Mouse (Mus musculus) hindbrain, embryonic 11.5 days (tissue): Measurements from ENCODE around the gene Faf1. TPM values are rescaled to one million over a fixed set of nuclear protein-coding genes. Genes with fewer than 3 reads are reported as not detected.
"Not testable (repeated sequence)": the region's sequence is repeated elsewhere in the genome, so short reads cannot be mapped to it uniquely, and the experiment has no call there.

Source experiments
- ATAC-seq: fragments of 200-750 bp; cut with Nextera tagmentation; 2 replicates; pipeline ENCODE4 v1.8.0; 2017; ENCODE audit warnings: mild to moderate bottlenecking, moderate TSS enrichment, moderate library complexity; ENCODE audit not compliant: low FRiP score
- DNase-seq: peaks from one replicate; pipeline ENCODE4 v3.0.0-alpha.2; 2015; ENCODE audit warnings: low spot score
- H3K27ac ChIP-seq: fragments of 300-500 bp; sonication (generic); 2 replicates; pipeline ENCODE4 v1.5.1; 2014; ENCODE audit warnings: mild to moderate bottlenecking, low read depth, low read length
- H3K27me3 ChIP-seq: fragments of 300-500 bp; sonication (generic); 2 replicates; pipeline ENCODE4 v1.6.1; 2014; ENCODE audit warnings: mild to moderate bottlenecking, low read length, moderate library complexity, mixed read lengths; ENCODE audit not compliant: control insufficient read depth, insufficient read depth
- H3K36me3 ChIP-seq: fragments of 300-500 bp; sonication (generic); 2 replicates; pipeline ENCODE4 v1.6.1; 2014; ENCODE audit warnings: mild to moderate bottlenecking, low read length, moderate library complexity, mixed read lengths; ENCODE audit not compliant: control insufficient read depth, insufficient read depth
- H3K4me1 ChIP-seq: fragments of 300-500 bp; sonication (generic); replicated peaks from 2 replicates; pipeline ENCODE4 v1.6.1; 2014; ENCODE audit warnings: low read length, mixed read lengths; ENCODE audit not compliant: control insufficient read depth, insufficient read depth
- H3K4me2 ChIP-seq: fragments of 300-500 bp; sonication (generic); replicated peaks from 2 replicates; pipeline ENCODE4 v1.6.1; 2014; ENCODE audit warnings: mild to moderate bottlenecking, low read depth, low read length
- H3K4me3 ChIP-seq: fragments of 300-500 bp; sonication (generic); 2 replicates; pipeline ENCODE4 v1.5.1; 2014; ENCODE audit warnings: low read depth, low read length
- H3K9ac ChIP-seq: fragments of 300-500 bp; sonication (generic); 2 replicates; pipeline ENCODE4 v1.6.1; 2014; ENCODE audit warnings: low read depth, low read length
- H3K9me3 ChIP-seq: fragments of 300-500 bp; sonication (generic); 2 replicates; pipeline ENCODE4 v1.6.1; 2016; ENCODE audit warnings: low read length; ENCODE audit not compliant: control insufficient read depth
- WGBS: fragments of 180-500 bp; shearing (Covaris S2); extraction: QIAGEN DNeasy Blood & Tissue Kit; methylation state at CpG from one replicate; pipeline ENCODE4 v1.1.7; 2014; 5-methylcytosine and 5-hydroxymethylcytosine counted together
- polyA plus RNA-seq: library from polyadenylated mRNA; unstranded; fragments of >200 nt; fragmentation: Nextera tagmentation; extraction: Ambion mirVana; gene quantifications from 2 replicates; pipeline ENCODE4 v1.2.1, GENCODE M21; 2014

Faf1 gene
- polyA plus RNA-seq, 1 experiment from 2014 or later, result 41.5 TPM

DNA sequence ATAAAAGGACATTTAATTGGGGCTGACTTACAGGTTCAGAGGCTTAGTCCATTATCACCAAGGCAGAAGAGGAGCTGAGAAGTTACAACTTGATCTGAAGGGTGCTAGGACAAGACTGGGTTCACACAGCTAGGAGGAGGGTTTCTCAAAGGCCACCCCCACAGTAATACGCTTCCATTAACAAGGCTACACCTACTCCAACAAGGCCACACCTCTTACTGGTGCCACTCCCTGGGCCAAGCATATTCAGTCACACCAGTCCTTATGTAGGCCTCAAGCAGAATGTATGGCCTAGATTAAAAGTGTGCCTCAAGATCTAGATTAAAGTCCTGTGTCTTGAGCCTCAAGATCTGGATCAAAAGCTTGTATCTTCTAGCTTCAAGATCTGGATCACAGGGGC is 4.4 kb upstream of the Faf1 start:
- H3K4me1 ChIP-seq, result no peaks in the 10 kb centered on the region
- WGBS, result 75% methylated on average over 1 of the region's 1 CpGs
- no peak for ATAC-seq
- no peaks in the 10 kb centered on the region for H3K27me3 ChIP-seq
- H3K4me3 ChIP-seq, result no peak overlapping the region
- H3K9me3 ChIP-seq, result no peaks in the 10 kb centered on the region
- no peaks in the 10 kb centered on the region for H3K36me3 ChIP-seq
- H3K27ac ChIP-seq, result no peak overlapping the region
- no peak overlapping the region for H3K4me2 ChIP-seq
- H3K9ac ChIP-seq, result no peak overlapping the region
- DNase-seq, result no peak

DNA sequence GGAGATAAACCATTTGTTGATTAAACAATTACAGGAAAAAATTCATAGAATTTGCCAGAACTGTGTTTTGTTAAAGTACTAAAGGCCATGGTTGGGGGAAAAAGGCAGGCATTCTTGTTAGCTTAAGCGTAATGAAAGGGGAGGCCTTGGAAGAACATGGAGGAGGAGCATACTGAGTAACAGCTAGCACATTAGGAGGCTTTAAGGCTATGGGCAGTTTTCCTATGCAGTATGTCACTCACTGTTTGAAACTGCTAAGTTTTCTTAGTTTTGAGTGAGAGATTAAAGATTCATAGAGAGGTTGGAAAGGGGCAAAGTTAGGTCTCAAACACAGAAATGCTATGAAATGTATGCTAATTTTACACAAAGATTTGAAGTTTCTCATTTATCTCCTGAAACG is 2.3 kb upstream of the Faf1 start:
- 79% methylated on average over 2 of the region's 2 CpGs for WGBS
- H3K9ac ChIP-seq, result no peak overlapping the region

DNA sequence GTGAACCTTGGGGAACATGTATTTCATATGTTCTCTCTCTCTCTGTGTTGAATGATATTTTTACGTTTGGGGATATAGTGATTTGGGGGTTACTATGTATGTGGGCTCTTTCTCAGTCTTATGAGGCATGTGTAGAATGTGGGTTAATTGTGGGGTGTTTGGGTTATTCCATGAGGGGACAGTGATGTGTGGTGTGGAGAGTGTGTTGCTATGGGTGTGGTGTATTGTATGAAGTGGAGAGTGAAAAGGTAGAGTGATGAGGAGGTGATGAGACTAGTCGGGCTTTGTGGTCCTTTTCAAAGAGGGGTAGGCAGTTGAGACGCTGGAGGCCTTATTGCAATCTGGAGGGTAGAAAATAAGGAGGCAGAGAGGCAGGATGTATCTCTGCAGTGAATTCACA is 833 bp downstream of the Faf1 start:
- peak; percentile 7 for ATAC-seq
- WGBS, result 2% methylated on average over 3 of the region's 3 CpGs
- H3K27me3 ChIP-seq, result no peaks in the 10 kb centered on the region
- DNase-seq, result peak; percentile 37
- no peaks in the 10 kb centered on the region for H3K36me3 ChIP-seq
- no peaks in the 10 kb centered on the region for H3K4me1 ChIP-seq
- peak overlapping the region; percentile 56 for H3K4me2 ChIP-seq
- H3K9ac ChIP-seq, result peak overlapping the region; percentile 66
- no peaks in the 10 kb centered on the region for H3K9me3 ChIP-seq
- H3K4me3 ChIP-seq, result peak overlapping the region; percentile 83
- peak overlapping the region; percentile 95 for H3K27ac ChIP-seq

More for the DNA sequence above, 2.3 kb upstream of the Faf1 start:
- no peak overlapping the region for H3K4me3 ChIP-seq
- no peaks in the 10 kb centered on the region for H3K9me3 ChIP-seq
- no peaks in the 10 kb centered on the region for H3K4me1 ChIP-seq
- no peaks in the 10 kb centered on the region for H3K27me3 ChIP-seq
- no peak for DNase-seq
- H3K36me3 ChIP-seq, result no peaks in the 10 kb centered on the region
- no peak overlapping the region for H3K4me2 ChIP-seq
- ATAC-seq, result no peak
- no peak overlapping the region for H3K27ac ChIP-seq

DNA sequence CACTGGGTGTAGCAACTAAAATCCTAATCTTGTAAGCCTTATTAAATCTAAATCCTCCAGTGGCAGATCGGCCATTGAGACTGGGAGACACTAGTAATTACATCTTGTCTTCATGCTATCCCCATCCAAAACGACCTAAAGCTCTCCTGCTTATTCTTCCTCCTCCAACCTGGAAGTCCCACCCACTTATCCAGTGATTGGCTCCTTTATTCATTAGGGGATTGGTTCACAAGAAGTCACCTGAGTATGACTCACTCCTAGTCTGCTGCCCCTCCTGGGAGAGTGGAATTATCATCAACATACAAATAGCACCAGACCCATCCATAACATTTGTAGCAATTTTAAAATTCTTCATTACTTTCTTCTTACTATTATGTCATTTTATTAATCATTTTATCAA is 7.2 kb downstream of the Faf1 start:
- Histone ChIP-seq H3K9me3 (no peaks in the 10 kb centered on the region), H3K36me3 (no peaks in the 10 kb centered on the region), H3K27ac (no peak overlapping the region), H3K4me1 (no peaks in the 10 kb centered on the region), H3K4me3 (no peak overlapping the region), H3K4me2 (no peak overlapping the region), H3K9ac (no peak overlapping the region), H3K27me3 (no peaks in the 10 kb centered on the region)
- 81% methylated on average over 2 of the region's 2 CpGs for WGBS
- DNase-seq (no peak), ATAC-seq (no peak)

DNA sequence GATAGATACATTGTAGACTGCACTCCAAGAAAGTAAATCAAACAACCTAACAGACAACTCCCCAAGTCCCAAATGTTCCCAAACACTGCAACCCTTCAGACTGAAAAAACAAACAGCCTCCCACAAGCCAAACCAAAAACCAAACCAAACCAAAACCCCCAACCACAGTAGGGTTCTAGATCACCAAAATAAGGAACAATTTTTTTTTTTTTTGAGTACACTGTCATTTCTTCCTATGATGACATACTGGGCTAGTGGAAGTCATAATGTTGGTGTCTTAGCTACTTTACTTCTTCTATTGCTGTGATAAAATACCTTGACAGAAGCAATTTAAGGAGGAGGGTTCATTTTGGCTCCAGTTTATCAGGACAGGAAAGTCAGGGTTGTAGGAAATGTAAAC is 16.3 kb downstream of the Faf1 start:
- no peak overlapping the region for H3K4me3 ChIP-seq
- no peaks in the 10 kb centered on the region for H3K9me3 ChIP-seq
- no peaks in the 10 kb centered on the region for H3K36me3 ChIP-seq
- no peaks in the 10 kb centered on the region for H3K27me3 ChIP-seq
- no peak overlapping the region for H3K4me2 ChIP-seq
- H3K9ac ChIP-seq, result no peak overlapping the region
- no peaks in the 10 kb centered on the region for H3K4me1 ChIP-seq
- ATAC-seq, result no peak
- no peak for DNase-seq
- no peak overlapping the region for H3K27ac ChIP-seq

DNA sequence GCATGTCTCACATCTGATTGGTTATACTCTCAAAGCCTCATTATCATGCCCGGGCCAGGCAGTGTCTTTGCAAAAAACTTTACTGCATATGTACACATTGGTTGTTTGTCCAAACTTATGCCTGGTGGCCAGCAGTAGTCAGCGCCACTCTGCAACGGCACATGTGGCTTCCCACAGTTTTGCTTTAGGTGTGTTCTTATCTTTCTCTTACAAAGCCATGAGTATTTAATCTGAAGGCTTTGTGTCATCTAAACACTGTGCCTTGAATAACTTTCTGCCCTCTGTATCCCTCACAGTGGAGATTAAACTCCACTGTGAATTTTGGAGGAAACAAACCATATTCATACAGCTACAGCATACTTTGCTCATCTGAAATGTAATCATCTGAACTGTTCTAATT is 24.3 kb downstream of the Faf1 start:
- not testable (repeated sequence) for H3K27me3 ChIP-seq, H3K36me3 ChIP-seq, H3K4me1 ChIP-seq, H3K4me2 ChIP-seq, ATAC-seq, H3K4me3 ChIP-seq, H3K9ac ChIP-seq, H3K9me3 ChIP-seq, DNase-seq, H3K27ac ChIP-seq
- WGBS, result 95% methylated on average over 3 of the region's 3 CpGs

DNA sequence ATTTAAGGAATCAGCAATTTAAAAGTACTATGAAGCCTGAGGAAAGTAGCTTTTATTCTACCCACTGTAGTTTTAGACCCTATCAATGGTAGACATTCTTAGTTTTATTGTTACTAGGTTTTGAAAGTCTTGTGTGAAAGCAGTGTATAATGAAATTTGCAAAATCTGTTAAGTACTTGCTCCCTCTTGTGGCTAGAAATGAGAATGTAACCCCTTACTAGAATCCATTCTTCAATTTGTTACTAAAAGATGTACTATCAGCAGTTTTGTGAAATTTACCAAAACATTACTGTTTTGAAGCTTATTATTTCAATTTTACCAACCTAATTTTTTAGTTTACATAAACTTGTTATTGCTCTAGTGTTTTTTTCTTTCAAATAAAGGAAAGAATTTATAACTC is 27.2 kb downstream of the Faf1 start:
- Histone ChIP-seq H3K4me2 (no peak overlapping the region), H3K36me3 (no peaks in the 10 kb centered on the region), H3K9me3 (no peaks in the 10 kb centered on the region), H3K27me3 (no peaks in the 10 kb centered on the region), H3K9ac (no peak overlapping the region), H3K4me3 (no peak overlapping the region), H3K4me1 (no peaks in the 10 kb centered on the region), H3K27ac (no peak overlapping the region)
- DNase-seq (peak; percentile 55), ATAC-seq (no peak)

DNA sequence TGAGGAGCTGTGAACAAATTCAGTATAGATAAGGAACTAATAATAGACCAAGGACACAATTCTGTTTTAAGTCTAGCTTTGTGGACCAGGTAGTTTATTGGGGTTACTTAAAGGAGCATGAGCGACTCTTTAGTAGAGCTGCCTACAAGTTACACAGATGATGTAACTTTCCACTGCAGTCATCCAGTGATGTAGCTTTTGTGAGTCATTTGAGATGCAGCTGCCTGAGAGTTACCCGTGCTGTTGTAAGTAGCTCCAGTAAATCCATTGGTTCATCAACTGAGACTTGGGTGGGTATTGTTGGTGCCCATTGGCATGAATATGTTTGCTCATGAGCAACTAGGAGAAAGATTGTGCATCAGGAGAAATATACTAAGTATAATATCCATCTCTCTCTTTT is 29.0 kb downstream of the Faf1 start:
- Histone ChIP-seq H3K4me1 (no peaks in the 10 kb centered on the region), H3K27ac (no peak overlapping the region), H3K4me3 (no peak overlapping the region), H3K27me3 (no peaks in the 10 kb centered on the region), H3K9me3 (no peaks in the 10 kb centered on the region), H3K9ac (no peak overlapping the region), H3K4me2 (no peak overlapping the region), H3K36me3 (no peaks in the 10 kb centered on the region)
- ATAC-seq (no peak), DNase-seq (no peak)
- WGBS, result 95% methylated on average over 2 of the region's 2 CpGs

DNA sequence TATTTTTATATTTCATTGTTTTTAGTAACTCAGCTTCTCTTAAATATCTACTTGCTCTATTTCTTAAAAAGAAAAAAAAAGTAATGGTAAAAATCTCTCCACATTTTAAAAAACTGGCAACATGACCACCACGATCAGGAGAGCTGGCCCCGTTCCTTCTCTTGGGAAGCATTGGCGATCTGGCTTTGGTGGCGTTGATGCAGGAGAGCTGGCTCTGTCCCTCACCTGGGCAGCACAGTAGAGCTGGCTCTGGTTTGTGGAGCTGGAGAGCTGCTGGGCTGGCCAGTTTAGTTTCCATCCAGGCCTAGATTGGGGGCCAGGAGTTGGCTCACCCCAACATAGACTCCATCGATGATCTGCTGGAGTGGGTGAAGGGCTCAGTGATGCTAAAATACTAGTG is 42.9 kb downstream of the Faf1 start:
- 93% methylated on average over 5 of the region's 5 CpGs for WGBS
- H3K9me3 ChIP-seq, result no peaks in the 10 kb centered on the region
- no peak overlapping the region for H3K9ac ChIP-seq
- H3K4me1 ChIP-seq, result no peaks in the 10 kb centered on the region
- H3K4me3 ChIP-seq, result no peak overlapping the region
- no peak overlapping the region for H3K27ac ChIP-seq
- DNase-seq, result no peak
- no peak for ATAC-seq
- H3K27me3 ChIP-seq, result no peaks in the 10 kb centered on the region
- H3K36me3 ChIP-seq, result no peaks in the 10 kb centered on the region
- no peak overlapping the region for H3K4me2 ChIP-seq
